Mouse (Mus musculus) myocyte (in vitro differentiated cells): ENCODE measurements around the gene Cel.

Experiments used
- E2F4 ChIP-seq: IDR thresholded peaks from one replicate; pipeline ENCODE4 v1.6.1; 2011; ENCODE audit warnings: mild to moderate bottlenecking, control low read depth, moderate library complexity; ENCODE audit not compliant: insufficient read depth
- MAX ChIP-seq: IDR thresholded peaks from one replicate; pipeline ENCODE4 v1.6.1; 2011; ENCODE audit warnings: low read depth, mild to moderate bottlenecking, control low read depth
- POLR2A ChIP-seq: IDR thresholded peaks from one replicate; pipeline ENCODE4 v1.6.1; 2011; ENCODE audit warnings: low read depth, mild to moderate bottlenecking, control low read depth, moderate library complexity; ENCODE audit not compliant: insufficient read length
- POLR2AphosphoS2 ChIP-seq: IDR thresholded peaks from one replicate; pipeline ENCODE4 v1.6.1; 2011; ENCODE audit warnings: low read depth, control low read depth; ENCODE audit not compliant: insufficient read length

DNA sequence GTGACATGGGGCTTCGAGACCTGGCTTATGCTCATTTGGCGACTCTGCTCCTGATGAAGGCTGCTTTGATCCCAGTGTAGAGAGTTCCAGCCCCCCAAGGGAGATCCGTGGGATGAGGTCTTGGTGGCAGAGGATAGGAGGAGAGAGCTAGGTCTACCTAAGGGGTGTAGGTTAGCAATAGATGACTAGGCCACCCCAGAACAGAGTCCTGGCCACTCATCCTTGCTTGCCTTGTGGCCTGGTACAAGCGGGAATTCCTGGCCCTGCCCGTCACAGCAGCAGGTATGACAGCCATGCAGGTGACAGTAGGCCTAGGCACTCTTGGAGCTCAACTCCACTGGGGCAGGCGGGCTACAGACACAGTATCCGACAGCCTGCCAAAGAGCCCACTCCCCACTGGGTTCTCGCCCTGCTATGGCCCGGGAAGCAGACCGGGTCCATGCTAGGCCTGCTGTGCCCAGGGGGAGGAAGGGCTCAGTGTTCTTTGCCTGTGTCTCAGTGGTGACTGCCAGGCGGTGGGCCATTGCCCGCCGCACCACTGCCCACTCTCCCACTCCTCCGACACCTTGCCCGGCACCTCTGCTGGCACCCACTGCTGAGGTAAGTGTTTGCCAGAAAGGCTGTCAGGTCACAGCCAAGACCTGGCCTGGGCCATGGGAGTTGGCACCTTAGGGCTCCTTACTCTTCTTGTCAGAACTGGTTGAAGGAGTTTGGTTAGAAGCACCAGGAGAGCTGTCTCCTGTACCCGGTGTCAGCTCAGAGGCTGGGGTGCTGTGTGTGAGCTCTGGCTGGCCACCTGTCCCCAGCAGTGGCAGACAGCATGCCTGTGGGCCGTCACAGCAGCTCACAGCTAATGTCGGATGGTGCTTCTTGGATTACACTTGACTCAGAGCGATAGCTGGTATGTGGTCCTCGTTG lies 35.5 kb downstream of the Cel start:
- TF ChIP-seq POLR2A (no peak), E2F4 (no peak), MAX (no peak), POLR2AphosphoS2 (no peak)
